Mouse (Mus musculus) stomach, embryonic 14.5 days (tissue): Measurements from ENCODE around the gene Id3. TPM values are rescaled to one million over a fixed set of nuclear protein-coding genes. Genes with fewer than 3 reads are reported as not detected.

Experiments used
- ATAC-seq: fragments of 200-750 bp; cut with Nextera tagmentation; 2 replicates; pipeline ENCODE4 v1.8.0; 2017; ENCODE audit warnings: low read depth, moderate TSS enrichment; ENCODE audit not compliant: insufficient number of reproducible peaks, insufficient read depth, low FRiP score
- H3K27ac ChIP-seq: fragments of 300-500 bp; sonication (generic); 2 replicates; pipeline ENCODE4 v1.5.1; 2014; ENCODE audit warnings: mild to moderate bottlenecking, low read length, moderate library complexity, mixed read lengths
- H3K27me3 ChIP-seq: fragments of 300-500 bp; sonication (generic); 2 replicates; pipeline ENCODE4 v1.6.1; 2014; ENCODE audit warnings: low read length, control low read depth, mixed read lengths; ENCODE audit not compliant: control insufficient read depth, insufficient read depth
- H3K36me3 ChIP-seq: fragments of 300-500 bp; sonication (generic); 2 replicates; pipeline ENCODE4 v1.6.1; 2014; ENCODE audit warnings: mild to moderate bottlenecking, control low read depth, low read length, moderate library complexity, mixed read lengths; ENCODE audit not compliant: control insufficient read depth, insufficient read depth
- H3K4me1 ChIP-seq: fragments of 300-500 bp; sonication (generic); 2 replicates; pipeline ENCODE4 v1.6.1; 2014; ENCODE audit warnings: low read length, control low read depth, mixed read lengths; ENCODE audit not compliant: control insufficient read depth, insufficient read depth
- H3K4me2 ChIP-seq: fragments of 300-500 bp; sonication (generic); replicated peaks from 2 replicates; pipeline ENCODE4 v1.6.1; 2014; ENCODE audit warnings: low read depth, low read length, control low read depth
- H3K4me3 ChIP-seq: fragments of 300-500 bp; sonication (generic); 2 replicates; pipeline ENCODE4 v1.5.1; 2014; ENCODE audit warnings: low read depth, low read length, control low read depth
- H3K9ac ChIP-seq: fragments of 300-500 bp; sonication (generic); replicated peaks from 2 replicates; pipeline ENCODE4 v1.6.1; 2014; ENCODE audit warnings: low read depth, mild to moderate bottlenecking, control low read depth, low read length, moderate library complexity, mixed read lengths
- H3K9me3 ChIP-seq: fragments of 300-500 bp; sonication (generic); 2 replicates; pipeline ENCODE4 v1.6.1; 2016; ENCODE audit warnings: low read depth, low read length, control low read depth; ENCODE audit not compliant: control insufficient read depth
- WGBS: fragments of 180-500 bp; shearing (Covaris S2); extraction: QIAGEN DNeasy Blood & Tissue Kit; methylation state at CpG from one replicate; pipeline ENCODE4 v1.1.7; 2014; 5-methylcytosine and 5-hydroxymethylcytosine counted together
- polyA plus RNA-seq: library from polyadenylated mRNA; unstranded; fragments of >200 nt; fragmentation: Nextera tagmentation; extraction: Ambion mirVana; gene quantifications from 2 replicates; pipeline ENCODE4 v1.2.1, GENCODE M21; 2014

Gene Id3
- polyA plus RNA-seq, 1 experiment from 2014 or later, result 404 TPM

GRCm38 (mm10) chr4:136195029-136195428, 51.7 kb downstream of the Id3 start:
- H3K9me3 ChIP-seq, result no peaks in the 10 kb centered on the region
- H3K4me1 ChIP-seq, result no peaks in the 10 kb centered on the region
- no peak overlapping the region for H3K9ac ChIP-seq
- ATAC-seq, result no peak
- 57% methylated on average over 7 of the region's 7 CpGs for WGBS
- H3K36me3 ChIP-seq, result peaks cover 5% of the 10 kb centered on the region; the same call in 1 of the 2 replicates
- no peak overlapping the region for H3K4me3 ChIP-seq
- H3K27me3 ChIP-seq, result no peaks in the 10 kb centered on the region
- H3K27ac ChIP-seq, result no peak overlapping the region
- H3K4me2 ChIP-seq, result no peak overlapping the region

Other genes with a start within 250 kb of the Id3 start
- 0.38 and 0.39 TPM in 2 replicates for gene Cnr2, start 248.1 kb upstream of the Id3 start, polyA plus RNA-seq
- 87.7 and 93.3 TPM in 2 replicates for gene Fuca1, start 222.8 kb upstream of the Id3 start, polyA plus RNA-seq
- gene Hmgcl, start 197.0 kb upstream of the Id3 start, polyA plus RNA-seq, result 85.5 and 87.7 TPM in 2 replicates
- 47.7 and 48.1 TPM in 2 replicates for gene Gale, start 179.8 kb upstream of the Id3 start, polyA plus RNA-seq
- 101 and 104 TPM in 2 replicates for gene Lypla2, start 170.9 kb upstream of the Id3 start, polyA plus RNA-seq
- gene Pithd1, start 156.2 kb upstream of the Id3 start, polyA plus RNA-seq, result 45.9 and 46.6 TPM in 2 replicates
- gene Eloa, start 121.7 kb upstream of the Id3 start, polyA plus RNA-seq, result 39.8 and 43.9 TPM in 2 replicates
- 506 and 533 TPM in 2 replicates for gene Rpl11, start 90.1 kb upstream of the Id3 start, polyA plus RNA-seq
- 3.5 and 4.4 TPM in 2 replicates for gene E2f2, start 28.9 kb downstream of the Id3 start, polyA plus RNA-seq
- gene Asap3, start 62.9 kb downstream of the Id3 start, polyA plus RNA-seq, result 5.1 and 5.6 TPM in 2 replicates
- gene Tcea3, start 104.2 kb downstream of the Id3 start, polyA plus RNA-seq, result 19.7 and 19.8 TPM in 2 replicates
- 24.7 and 25.1 TPM in 2 replicates for gene Zfp46, start 141.2 kb downstream of the Id3 start, polyA plus RNA-seq
- gene Hnrnpr, start 167.4 kb downstream of the Id3 start, polyA plus RNA-seq, result 157 and 164 TPM in 2 replicates